Mouse (Mus musculus): ENCODE results near the gene Pigo.

- TF ChIP-seq CTCF (IDR thresholded peaks at IDR 0.05; ENCODE audit: borderline replicate concordance, insufficient read depth, low read depth, low read length), result no peak
- TF ChIP-seq POLR2A (IDR thresholded peaks at IDR 0.05; ENCODE audit: borderline replicate concordance, insufficient read depth, low read length), result no peak
Observed at GRCm38 (mm10) chr4:43018156-43018555, 7.5 kb downstream of the Pigo start.

Measured in cerebellum, adult 2 months (tissue).